Mouse (Mus musculus) natural killer cell, adult 2 months (primary cell): ENCODE data around the gene Mlst8.
"Not testable (repeated sequence)": the region's sequence is repeated elsewhere in the genome, so short reads cannot be mapped to it uniquely, and the experiment has no call there.

Experiments used
- DNase-seq, 2 experiments: peaks; one replicate each; pipeline ENCODE4 v3.0.0; 2022; ENCODE audit warnings: low spot score in 2 of 2

The Mlst8 gene

GRCm38 (mm10) chr17:24469336-24469909, 9.5 kb downstream of the Mlst8 start:
- no peak for DNase-seq

GRCm38 (mm10) chr17:24468636-24469246, 10.1 kb downstream of the Mlst8 start:
- DNase-seq = no peak

- DNase-seq = no peak
Observed at GRCm38 (mm10) chr17:24463374-24464133, 15.3 kb downstream of the Mlst8 start.

GRCm38 (mm10) chr17:24462932-24463331, 15.9 kb downstream of the Mlst8 start:
- DNase-seq = no peak

- peak; percentile 26 to 42 for DNase-seq
Observed at GRCm38 (mm10) chr17:24461580-24461979, 17.3 kb downstream of the Mlst8 start.

- DNase-seq = not testable (repeated sequence)
Observed at GRCm38 (mm10) chr17:24455523-24456206, 23.2 kb downstream of the Mlst8 start.

GRCm38 (mm10) chr17:24454756-24455522, 23.9 kb downstream of the Mlst8 start:
- DNase-seq = peak; percentile 100

GRCm38 (mm10) chr17:24454218-24454755, 24.6 kb downstream of the Mlst8 start:
- DNase-seq = peak; percentile 23 to 45

- DNase-seq = no peak
Observed at GRCm38 (mm10) chr17:24453372-24453771, 25.5 kb downstream of the Mlst8 start.

GRCm38 (mm10) chr17:24451220-24451619, 27.7 kb downstream of the Mlst8 start:
- DNase-seq = no peak

GRCm38 (mm10) chr17:24449507-24449906, 29.4 kb downstream of the Mlst8 start:
- no peak for DNase-seq

GRCm38 (mm10) chr17:24446590-24446989, 32.3 kb downstream of the Mlst8 start:
- DNase-seq = no peak

GRCm38 (mm10) chr17:24443409-24443808, 35.5 kb downstream of the Mlst8 start:
- DNase-seq = no peak

- DNase-seq = no peak
Observed at GRCm38 (mm10) chr17:24442632-24443155, 36.2 kb downstream of the Mlst8 start, which contains the start of gene Dnase1l2. Gene Dnase1l2 (minus strand): TSS chr17:24443105.

GRCm38 (mm10) chr17:24442107-24442506, 36.8 kb downstream of the Mlst8 start:
- no peak for DNase-seq

GRCm38 (mm10) chr17:24441148-24441547, 37.7 kb downstream of the Mlst8 start:
- no peak for DNase-seq

GRCm38 (mm10) chr17:24440377-24440776, 38.5 kb downstream of the Mlst8 start:
- no peak for DNase-seq

- peak; percentile 45 to 53 for DNase-seq
Observed at GRCm38 (mm10) chr17:24437016-24437415, 41.9 kb downstream of the Mlst8 start.

GRCm38 (mm10) chr17:24429201-24429983, 49.5 kb downstream of the Mlst8 start:
- DNase-seq = no peak

GRCm38 (mm10) chr17:24427170-24427557, 51.7 kb downstream of the Mlst8 start:
- no peak for DNase-seq
